Mouse (Mus musculus): ENCODE measurements around the gene Nfasc.

Gene Nfasc

GRCm38 (mm10) chr1:132741175-132741997, at the start of gene Nfasc:
Nfasc (minus strand) TSS chr1:132741797.
- peak; percentile 81 for ATAC-seq (ENCODE audit: insufficient number of reproducible peaks, low FRiP score, low TSS enrichment)

DNA sequence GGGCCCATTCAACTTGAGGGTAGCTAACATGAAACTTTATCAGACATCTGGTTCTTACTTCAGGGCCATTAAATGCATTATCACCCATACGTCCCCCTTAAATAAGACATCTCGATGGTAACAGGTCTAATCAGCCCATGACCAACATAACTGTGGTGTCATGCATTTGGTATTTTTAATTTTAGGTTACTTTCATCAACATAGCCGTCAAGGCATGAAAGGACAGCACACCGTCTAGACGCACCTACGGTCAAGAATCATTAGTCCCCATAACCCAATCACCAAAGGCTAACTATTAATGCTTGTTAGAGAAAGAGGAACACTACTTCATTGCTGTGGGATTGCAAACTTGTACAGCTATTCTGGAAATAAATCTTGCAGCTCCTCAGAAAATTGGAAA, 49.5 kb upstream of the Nfasc start:
- peak; percentile 93 for ATAC-seq (ENCODE audit: insufficient number of reproducible peaks, low FRiP score, low TSS enrichment)

DNA sequence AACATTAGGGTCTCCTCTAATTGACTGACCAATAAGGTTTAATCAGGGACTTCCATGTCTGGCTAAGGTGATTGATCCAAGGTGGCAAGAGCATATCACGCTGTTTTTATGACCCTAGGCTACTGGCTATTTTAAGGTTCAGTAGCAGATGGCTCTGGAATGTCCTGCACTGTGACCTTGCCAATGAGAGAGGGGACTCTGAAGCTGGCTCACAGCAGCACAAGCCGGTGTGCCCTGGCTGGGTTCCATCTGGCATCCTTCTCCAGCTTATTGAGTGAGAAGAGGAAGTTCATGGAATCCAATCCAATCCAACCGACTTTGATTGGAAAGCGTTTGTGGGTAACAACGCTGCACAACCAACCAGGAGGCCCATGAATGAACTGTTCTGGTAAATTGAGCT, 45.3 kb upstream of the Nfasc start:
- ATAC-seq (ENCODE audit: insufficient number of reproducible peaks, low FRiP score, low TSS enrichment), result no peak

- no peak for ATAC-seq (ENCODE audit: insufficient number of reproducible peaks, low FRiP score, low TSS enrichment)
Observed at GRCm38 (mm10) chr1:132781607-132782445, 40.2 kb upstream of the Nfasc start.

- ATAC-seq (ENCODE audit: insufficient number of reproducible peaks, low FRiP score, low TSS enrichment), result no peak
Observed at GRCm38 (mm10) chr1:132780961-132781360, 39.4 kb upstream of the Nfasc start.

DNA sequence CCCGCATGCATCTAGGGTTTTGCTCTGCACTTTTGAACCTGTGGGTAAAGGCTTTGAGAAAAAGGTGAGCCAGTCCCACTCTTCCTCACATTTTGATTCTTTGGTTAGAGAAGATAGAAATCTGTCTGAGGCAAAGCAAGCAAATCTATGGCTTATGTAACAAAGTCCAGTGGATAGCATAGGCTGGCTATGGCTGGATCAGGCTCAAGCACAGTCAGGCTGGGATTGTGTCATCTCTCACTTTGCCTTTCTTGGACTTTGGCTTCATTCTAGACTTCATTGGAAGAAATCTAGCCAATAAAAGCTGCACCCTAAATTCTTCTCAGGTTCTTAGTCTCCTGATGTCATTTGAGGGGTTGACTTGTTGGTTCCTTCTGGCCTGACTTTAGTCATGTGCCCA, 38.7 kb upstream of the Nfasc start:
- ATAC-seq (ENCODE audit: insufficient number of reproducible peaks, low FRiP score, low TSS enrichment), result no peak

- ATAC-seq (ENCODE audit: insufficient number of reproducible peaks, low FRiP score, low TSS enrichment), result no peak
Observed at GRCm38 (mm10) chr1:132774959-132775358, 33.4 kb upstream of the Nfasc start.

DNA sequence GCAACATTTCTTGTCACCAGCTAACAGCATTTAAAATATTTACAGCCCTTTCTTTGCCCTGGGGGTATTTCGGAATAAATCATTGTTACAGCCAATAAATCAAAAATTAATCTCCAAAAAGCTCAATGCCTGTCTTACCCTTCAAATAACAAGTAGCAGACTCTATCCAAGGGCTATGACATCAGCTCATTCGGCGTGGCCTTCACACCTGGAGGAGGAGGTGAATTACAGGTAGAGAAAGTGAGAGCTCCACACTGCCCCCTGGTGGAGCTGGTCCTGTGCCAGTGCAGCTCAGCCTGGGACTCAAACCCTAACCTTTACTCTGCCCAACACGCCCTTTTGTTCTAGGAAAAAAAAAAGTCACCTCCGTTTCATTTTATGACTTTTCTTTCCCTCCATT, 29.8 kb upstream of the Nfasc start:
- no peak for ATAC-seq (ENCODE audit: insufficient number of reproducible peaks, low FRiP score, low TSS enrichment)

DNA sequence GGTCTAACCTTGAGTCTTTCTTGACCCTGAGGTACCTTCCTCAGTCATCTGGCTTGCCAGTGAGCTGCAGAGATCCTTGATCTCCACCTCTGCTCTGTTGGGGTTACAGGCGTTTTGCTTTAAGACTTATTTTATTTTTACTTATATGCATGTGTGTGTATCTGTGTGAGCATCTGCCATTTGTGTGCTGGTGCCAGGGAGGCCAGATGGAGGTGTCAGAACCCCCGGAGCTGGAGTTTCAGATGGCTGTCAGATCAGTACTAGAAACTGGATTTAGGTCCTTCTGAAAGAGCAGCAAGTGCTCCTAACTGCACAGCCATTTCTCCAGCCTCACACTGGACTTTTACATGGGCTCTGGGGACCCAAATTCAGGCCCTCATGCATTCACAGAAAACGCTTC, 28.0 kb upstream of the Nfasc start:
- no peak for ATAC-seq (ENCODE audit: insufficient number of reproducible peaks, low FRiP score, low TSS enrichment)

DNA sequence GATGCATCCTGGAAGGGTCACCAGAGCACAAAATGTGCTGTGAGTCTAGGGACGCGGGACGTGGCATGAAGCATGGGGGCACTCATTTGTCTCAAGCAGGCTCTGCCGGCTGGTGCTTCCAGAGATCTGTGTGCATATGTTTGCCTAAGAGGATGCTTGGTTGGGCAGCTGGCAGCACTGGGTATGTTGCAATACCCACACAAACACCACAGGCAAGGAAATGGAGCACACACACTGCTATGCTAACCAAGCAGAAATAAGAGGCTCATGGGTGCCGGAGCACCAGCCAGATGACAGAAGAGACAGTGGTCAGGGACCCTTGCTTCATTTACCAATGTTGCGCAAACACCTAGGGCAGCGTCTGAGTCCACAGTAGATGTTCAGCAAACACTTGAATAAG, 25.8 kb upstream of the Nfasc start:
- no peak for ATAC-seq (ENCODE audit: insufficient number of reproducible peaks, low FRiP score, low TSS enrichment)

DNA sequence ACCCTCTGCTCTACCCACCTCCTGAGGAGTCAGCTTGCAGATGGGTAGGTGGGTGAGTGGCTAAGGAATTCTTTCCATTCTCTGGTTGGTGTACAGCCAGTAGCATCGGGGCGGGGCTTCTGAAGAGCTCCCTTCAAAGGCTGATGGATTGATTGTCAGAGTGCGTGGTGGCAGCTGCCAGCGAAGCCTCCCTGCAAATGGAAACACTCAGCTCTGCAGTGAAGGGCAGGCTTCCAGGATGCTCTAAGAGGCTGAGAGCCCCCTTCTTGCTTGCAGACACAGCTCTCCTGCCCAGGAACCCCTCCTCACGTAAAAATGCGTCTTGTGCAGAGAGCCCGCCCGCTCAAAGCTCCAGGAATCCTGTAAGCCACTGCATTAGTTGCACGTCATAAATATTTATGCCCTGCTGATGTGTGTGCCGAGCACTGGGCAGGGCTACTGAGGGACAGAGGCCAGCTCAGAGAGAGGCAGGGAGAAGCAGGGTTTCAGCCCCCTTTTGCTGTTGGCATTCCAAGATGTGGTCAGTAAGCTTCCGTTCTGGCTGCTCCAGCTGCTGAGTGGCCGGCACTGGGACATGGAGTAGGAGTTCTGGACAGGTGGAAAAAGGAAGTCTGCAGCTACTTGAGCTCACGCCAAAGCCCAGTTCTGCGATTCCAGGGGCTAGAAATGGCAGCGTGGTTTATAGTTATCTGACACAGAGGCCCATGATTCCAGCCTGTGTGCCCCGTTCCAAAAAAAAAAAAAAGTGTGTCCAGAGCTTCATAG, 24.5 kb upstream of the Nfasc start:
- no peak for ATAC-seq (ENCODE audit: insufficient number of reproducible peaks, low FRiP score, low TSS enrichment)

DNA sequence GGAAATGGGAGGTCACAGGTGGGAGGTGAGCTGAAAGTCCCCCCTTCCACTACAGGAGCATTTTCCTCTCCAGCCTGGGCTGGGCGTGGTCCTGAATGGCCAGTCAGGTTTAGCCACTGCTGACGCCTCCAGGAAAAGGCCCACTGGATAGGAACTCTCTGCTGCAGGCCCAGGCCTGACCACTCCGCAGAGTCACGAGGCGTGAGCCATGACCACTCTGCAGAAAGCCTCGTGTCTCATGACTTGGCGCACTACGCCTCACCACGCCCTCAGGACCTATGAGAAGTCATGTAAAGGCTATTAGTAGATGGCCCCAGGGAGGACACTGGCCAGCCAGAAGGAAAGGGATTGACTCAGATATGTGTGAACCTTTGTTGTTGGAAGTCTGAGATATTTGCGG, 23.6 kb upstream of the Nfasc start:
- ATAC-seq (ENCODE audit: insufficient number of reproducible peaks, low FRiP score, low TSS enrichment), result no peak

GRCm38 (mm10) chr1:132759390-132759789, 17.8 kb upstream of the Nfasc start:
- no peak for ATAC-seq (ENCODE audit: insufficient number of reproducible peaks, low FRiP score, low TSS enrichment)

- ATAC-seq (ENCODE audit: insufficient number of reproducible peaks, low FRiP score, low TSS enrichment), result peak; percentile 83
Observed at GRCm38 (mm10) chr1:132758656-132759370, 17.2 kb upstream of the Nfasc start.

DNA sequence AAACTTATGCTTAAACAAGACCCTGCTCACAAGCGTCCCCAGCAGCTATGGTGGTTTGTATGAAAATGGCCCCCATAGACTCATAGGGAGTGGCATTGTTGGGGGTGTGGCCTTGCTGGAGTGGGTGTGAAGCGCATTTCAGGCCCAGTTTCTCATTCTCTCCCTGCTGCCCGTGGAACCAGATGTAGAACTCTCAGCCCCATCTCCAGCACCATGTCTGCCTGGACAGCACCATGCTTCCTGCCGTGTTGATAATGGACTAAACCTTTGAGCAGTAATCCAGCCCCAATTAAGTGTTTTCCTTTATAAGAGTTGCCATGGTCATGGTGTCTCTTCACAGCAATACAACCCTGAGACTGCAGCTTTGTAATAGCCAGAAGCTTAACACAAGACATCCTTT, 13.6 kb upstream of the Nfasc start:
- ATAC-seq (ENCODE audit: insufficient number of reproducible peaks, low FRiP score, low TSS enrichment), result no peak

- ATAC-seq (ENCODE audit: insufficient number of reproducible peaks, low FRiP score, low TSS enrichment), result no peak
Observed at GRCm38 (mm10) chr1:132749217-132749884, 7.8 kb upstream of the Nfasc start.

DNA sequence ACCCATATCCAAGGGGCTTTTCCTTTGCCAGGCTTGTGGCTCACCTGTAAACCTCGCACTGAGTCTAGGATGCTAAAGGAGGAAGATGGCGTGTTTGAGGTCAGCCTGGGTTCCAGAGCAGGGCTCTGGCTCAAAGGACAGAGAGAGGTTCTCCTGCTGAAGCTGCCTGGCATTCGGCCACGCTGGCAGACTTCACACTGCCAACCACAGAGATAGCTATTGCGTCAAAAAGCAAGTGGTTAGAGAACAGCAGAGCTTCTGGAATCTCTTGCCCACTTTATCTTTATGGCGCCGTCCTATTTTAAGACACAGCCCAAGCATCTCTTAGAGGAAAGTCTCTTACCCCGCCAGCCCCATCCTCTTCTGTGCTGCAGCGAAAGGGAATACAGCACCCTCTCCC, 4.7 kb upstream of the Nfasc start:
- ATAC-seq (ENCODE audit: insufficient number of reproducible peaks, low FRiP score, low TSS enrichment), result no peak

GRCm38 (mm10) chr1:132745636-132746035, 4.0 kb upstream of the Nfasc start:
- ATAC-seq (ENCODE audit: insufficient number of reproducible peaks, low FRiP score, low TSS enrichment), result no peak

- peak; percentile 32; the same call in 1 of the 2 replicates for ATAC-seq (ENCODE audit: insufficient number of reproducible peaks, low FRiP score, low TSS enrichment)
Observed at GRCm38 (mm10) chr1:132739077-132739521, 2.5 kb downstream of the Nfasc start.

DNA sequence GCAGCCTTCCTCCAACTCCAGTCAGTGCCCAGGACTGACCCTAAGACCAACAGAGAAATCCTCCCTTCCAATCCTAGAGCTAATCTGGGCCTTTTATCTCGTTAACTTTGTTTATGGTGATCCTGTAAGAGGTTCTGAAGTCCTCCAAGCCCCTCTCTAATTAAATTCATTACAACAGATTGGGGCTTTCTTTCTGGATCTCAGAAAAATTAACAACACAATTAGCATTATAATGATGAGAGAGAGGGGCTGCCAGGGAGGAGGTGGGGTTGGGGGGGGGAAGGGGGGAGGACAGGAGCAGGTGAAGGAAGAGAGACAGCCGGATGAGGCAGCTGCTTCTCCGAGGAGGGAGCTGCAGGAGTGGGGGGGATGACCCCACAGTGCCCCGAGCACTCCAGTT, 5.4 kb downstream of the Nfasc start:
- ATAC-seq (ENCODE audit: insufficient number of reproducible peaks, low FRiP score, low TSS enrichment), result no peak

Measured in cerebellum, adult (tissue).